Mouse (Mus musculus): ENCODE data around the gene Mymk. TPM values are rescaled to one million over a fixed set of nuclear protein-coding genes. Genes with fewer than 3 reads are reported as not detected.

Gene Mymk
- polyA plus RNA-seq (2015; fragmentation: Nextera tagmentation; extraction: Ambion mirVana) = 63.7 and 71.1 TPM in 2 replicates

DNA sequence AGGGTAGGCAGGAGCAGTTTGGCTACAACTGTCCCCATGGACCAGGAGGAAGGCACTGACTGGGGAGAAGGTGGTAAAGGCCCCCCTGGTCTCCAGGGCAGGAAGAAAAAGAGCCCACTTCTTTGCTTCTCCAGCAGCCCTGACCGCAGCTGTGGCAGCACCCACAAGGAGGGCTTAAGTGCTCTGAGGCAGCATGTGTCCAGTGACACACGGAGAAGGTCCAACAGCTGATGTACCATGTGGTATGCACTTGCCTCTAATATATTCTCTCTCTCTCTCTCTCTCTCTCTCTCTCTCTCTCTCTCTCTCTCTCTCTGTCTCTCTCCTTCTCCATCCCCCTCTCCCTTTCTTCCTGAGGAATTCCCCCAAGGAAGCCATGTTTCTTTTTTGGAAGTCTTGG is at the start of gene Mymk:
TSS of gene Mymk (minus strand) at position 202 of the 400 bp plus-strand sequence.
- Histone ChIP-seq H3K9ac (no peak within 1 kb of the TSS), H3K27ac (replicated peaks) (no peak within 1 kb of the TSS; the same call in 1 of the 2 replicates)
- WGBS = 52% methylated on average over 2 of the region's 2 CpGs

GRCm38 (mm10) chr2:27120241-27120641 is 48.3 kb upstream of the Mymk start:
- H3K9ac ChIP-seq = no peak overlapping the region
- WGBS = 51% methylated on average over 8 of the region's 8 CpGs
- H3K4me1 ChIP-seq = peaks cover 37% of the 10 kb centered on the region
- H3K9me3 ChIP-seq (replicated peaks) = no peaks in the 10 kb centered on the region
- H3K27ac ChIP-seq (replicated peaks) = no peak overlapping the region
- H3K36me3 ChIP-seq = no peaks in the 10 kb centered on the region
- no peaks in the 10 kb centered on the region for H3K27me3 ChIP-seq
- no peak overlapping the region for H3K4me2 ChIP-seq (replicated peaks)
- no peak overlapping the region for H3K4me3 ChIP-seq (replicated peaks)
- no peak for ATAC-seq (ENCODE audit: insufficient number of reproducible peaks, low FRiP score, low TSS enrichment, low read depth)

More for the DNA sequence above, at the start of gene Mymk:
- Histone ChIP-seq H3K27me3 (0 out of 2 replicates have a peak, but pooled peaks cover 3% of the 10 kb centered on the region), H3K36me3 (no peaks in the 10 kb centered on the region), H3K4me3 (replicated peaks) (peak within 1 kb of the TSS; percentile 23), H3K4me2 (replicated peaks) (no peak within 1 kb of the TSS), H3K4me1 (peaks cover 9% of the 10 kb centered on the region; the same call in 1 of the 2 replicates), H3K9me3 (replicated peaks) (no peaks in the 10 kb centered on the region)
- ATAC-seq (ENCODE audit: insufficient number of reproducible peaks, low FRiP score, low TSS enrichment, low read depth) = no peak

DNA sequence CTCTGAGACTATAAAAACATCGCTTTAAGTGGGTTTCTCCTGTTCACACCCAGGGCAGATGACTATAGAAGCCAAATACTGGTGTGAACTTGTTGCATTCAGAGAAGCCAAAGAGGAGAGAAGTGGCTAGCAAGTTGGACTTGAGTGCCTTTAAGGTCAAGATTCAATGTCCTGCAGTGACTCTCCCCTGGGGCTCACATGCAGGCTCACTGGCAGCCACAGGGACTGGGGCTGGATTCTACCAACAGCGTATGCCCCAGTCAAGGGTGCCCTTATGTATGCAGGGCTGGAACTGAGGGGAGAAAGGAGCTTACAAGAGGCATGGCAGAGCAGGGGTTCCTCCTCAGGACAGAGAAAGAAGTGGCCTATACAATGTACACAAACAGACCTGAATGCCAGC is 47.8 kb upstream of the Mymk start:
- no peak overlapping the region for H3K9ac ChIP-seq
- no peaks in the 10 kb centered on the region for H3K27me3 ChIP-seq
- no peak overlapping the region for H3K27ac ChIP-seq (replicated peaks)
- H3K36me3 ChIP-seq = no peaks in the 10 kb centered on the region
- WGBS = 84% methylated on average over 2 of the region's 2 CpGs
- H3K9me3 ChIP-seq (replicated peaks) = no peaks in the 10 kb centered on the region
- H3K4me1 ChIP-seq = peaks cover 37% of the 10 kb centered on the region
- no peak overlapping the region for H3K4me3 ChIP-seq (replicated peaks)
- ATAC-seq (ENCODE audit: insufficient number of reproducible peaks, low FRiP score, low TSS enrichment, low read depth) = no peak
- no peak overlapping the region for H3K4me2 ChIP-seq (replicated peaks)

GRCm38 (mm10) chr2:27118452-27118851 is 46.5 kb upstream of the Mymk start:
- 50% methylated on average over 4 of the region's 4 CpGs for WGBS
- Histone ChIP-seq H3K36me3 (no peaks in the 10 kb centered on the region), H3K4me2 (replicated peaks) (no peak overlapping the region), H3K4me3 (replicated peaks) (no peak overlapping the region), H3K27ac (replicated peaks) (no peak overlapping the region), H3K9me3 (replicated peaks) (no peaks in the 10 kb centered on the region), H3K9ac (no peak overlapping the region), H3K27me3 (no peaks in the 10 kb centered on the region), H3K4me1 (peaks cover 37% of the 10 kb centered on the region)
- no peak for ATAC-seq (ENCODE audit: insufficient number of reproducible peaks, low FRiP score, low TSS enrichment, low read depth)

DNA sequence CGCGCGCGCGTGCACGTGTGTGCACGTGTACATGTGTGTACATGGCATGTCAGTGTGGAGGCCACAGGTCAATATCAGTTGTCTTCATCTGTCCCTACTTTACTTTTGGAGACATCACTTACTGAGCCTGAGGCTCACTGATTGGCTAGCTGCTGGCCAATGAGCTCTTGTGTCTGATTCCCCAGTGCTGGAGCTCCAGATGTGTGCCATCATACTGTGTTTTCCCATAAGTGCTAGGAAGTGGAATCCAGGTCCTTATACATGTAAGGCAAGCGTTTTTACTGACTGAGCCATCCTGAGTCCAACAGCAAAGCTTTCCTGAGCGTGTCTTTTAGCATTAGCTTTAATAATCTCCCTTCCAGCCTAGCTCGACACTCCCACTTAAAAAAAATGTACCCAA is 42.2 kb upstream of the Mymk start:
- no peak for ATAC-seq (ENCODE audit: insufficient number of reproducible peaks, low FRiP score, low TSS enrichment, low read depth)
- H3K4me2 ChIP-seq (replicated peaks) = no peak overlapping the region
- no peak overlapping the region for H3K9ac ChIP-seq
- H3K27ac ChIP-seq (replicated peaks) = no peak overlapping the region
- WGBS = 83% methylated on average over 10 of the region's 10 CpGs
- H3K9me3 ChIP-seq (replicated peaks) = no peaks in the 10 kb centered on the region
- no peak overlapping the region for H3K4me3 ChIP-seq (replicated peaks)
- peaks cover 1% of the 10 kb centered on the region; the same call in 1 of the 2 replicates for H3K4me1 ChIP-seq
- H3K27me3 ChIP-seq = no peaks in the 10 kb centered on the region
- H3K36me3 ChIP-seq = no peaks in the 10 kb centered on the region

DNA sequence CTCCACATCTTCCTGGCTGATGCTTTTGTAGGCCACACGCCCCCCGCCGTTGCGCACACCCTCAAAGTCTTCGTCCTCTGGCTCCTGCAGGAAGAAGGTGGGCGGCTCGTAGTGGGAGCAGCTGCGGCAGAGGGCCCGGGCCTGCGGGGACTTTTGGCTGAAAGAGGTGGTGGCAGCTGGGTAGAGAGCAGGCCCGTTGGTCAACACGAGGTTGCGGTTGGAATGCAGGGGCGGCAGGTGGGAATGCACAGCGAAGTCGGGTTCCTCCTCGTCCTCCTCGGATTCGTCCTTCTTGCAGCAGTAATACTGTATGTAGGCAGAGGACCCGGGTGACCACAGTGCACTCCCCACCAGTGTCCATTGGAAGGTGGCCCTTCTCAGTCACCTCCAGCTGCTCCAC is 40.6 kb upstream of the Mymk start:
- Histone ChIP-seq H3K4me1 (no peaks in the 10 kb centered on the region), H3K9me3 (replicated peaks) (no peaks in the 10 kb centered on the region), H3K4me2 (replicated peaks) (no peak overlapping the region), H3K36me3 (no peaks in the 10 kb centered on the region), H3K27me3 (peaks cover 4% of the 10 kb centered on the region; the same call in 1 of the 2 replicates), H3K4me3 (replicated peaks) (no peak overlapping the region), H3K9ac (no peak overlapping the region), H3K27ac (replicated peaks) (no peak overlapping the region)
- peak; percentile 37; the same call in 1 of the 2 replicates for ATAC-seq (ENCODE audit: insufficient number of reproducible peaks, low FRiP score, low TSS enrichment, low read depth)
- WGBS = 82% methylated on average over 20 of the region's 20 CpGs

DNA sequence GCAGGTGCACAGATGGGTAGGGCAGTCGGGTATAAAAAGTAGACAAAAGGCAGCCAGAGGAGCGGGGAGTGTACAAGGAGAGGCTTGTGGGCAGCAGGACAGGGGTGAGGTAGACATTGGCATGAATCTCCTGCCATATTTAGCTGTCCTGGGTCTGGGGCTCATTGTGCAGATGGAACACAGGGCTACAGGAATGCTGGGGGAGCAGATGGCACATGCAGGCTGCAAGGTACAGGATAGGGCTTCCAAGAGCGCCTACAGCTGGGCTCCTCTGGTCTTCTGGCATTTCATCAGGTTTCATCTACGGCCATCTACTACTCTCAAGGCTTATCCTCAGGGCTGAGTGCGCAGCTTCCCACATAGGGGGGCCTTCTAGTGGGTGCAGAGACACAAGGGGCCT is 37.1 kb upstream of the Mymk start:
- Histone ChIP-seq H3K4me1 (peaks cover 13% of the 10 kb centered on the region; the same call in 1 of the 2 replicates), H3K9ac (no peak overlapping the region), H3K27ac (replicated peaks) (no peak overlapping the region), H3K36me3 (no peaks in the 10 kb centered on the region), H3K9me3 (replicated peaks) (no peaks in the 10 kb centered on the region), H3K27me3 (peaks cover 4% of the 10 kb centered on the region; the same call in 1 of the 2 replicates), H3K4me3 (replicated peaks) (no peak overlapping the region), H3K4me2 (replicated peaks) (no peak overlapping the region)
- WGBS = 78% methylated on average over 5 of the region's 5 CpGs
- ATAC-seq (ENCODE audit: insufficient number of reproducible peaks, low FRiP score, low TSS enrichment, low read depth) = no peak

GRCm38 (mm10) chr2:27108144-27108543 is 36.2 kb upstream of the Mymk start:
- Histone ChIP-seq H3K36me3 (no peaks in the 10 kb centered on the region), H3K4me1 (peaks cover 13% of the 10 kb centered on the region; the same call in 1 of the 2 replicates), H3K27me3 (peaks cover 4% of the 10 kb centered on the region; the same call in 1 of the 2 replicates), H3K9me3 (replicated peaks) (no peaks in the 10 kb centered on the region), H3K27ac (replicated peaks) (no peak overlapping the region), H3K9ac (no peak overlapping the region), H3K4me3 (replicated peaks) (no peak overlapping the region), H3K4me2 (replicated peaks) (no peak overlapping the region)
- ATAC-seq (ENCODE audit: insufficient number of reproducible peaks, low FRiP score, low TSS enrichment, low read depth) = no peak
- WGBS = 75% methylated on average over 2 of the region's 2 CpGs

DNA sequence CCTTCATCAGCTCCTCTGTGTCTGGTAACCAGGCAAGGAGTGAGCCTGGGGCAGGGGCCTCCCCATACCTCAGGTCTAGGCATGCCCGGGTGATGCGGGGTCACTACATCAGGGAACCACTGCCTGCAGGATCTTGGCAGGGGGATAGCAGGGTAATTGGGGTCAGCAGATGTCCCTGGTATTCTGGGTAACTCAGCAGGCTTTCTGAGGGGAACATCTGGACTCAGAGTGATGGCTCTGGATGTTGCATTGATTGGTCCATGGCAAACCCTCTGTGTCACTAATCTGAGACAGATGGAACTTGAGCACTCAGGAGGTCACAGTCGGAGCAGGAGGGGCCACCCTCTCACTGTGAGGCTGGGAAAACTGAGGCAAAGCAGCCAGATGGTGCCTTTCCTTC is 34.8 kb upstream of the Mymk start:
- ATAC-seq (ENCODE audit: insufficient number of reproducible peaks, low FRiP score, low TSS enrichment, low read depth) = no peak
- H3K36me3 ChIP-seq = no peaks in the 10 kb centered on the region
- WGBS = 31% methylated on average over 3 of the region's 3 CpGs

DNA sequence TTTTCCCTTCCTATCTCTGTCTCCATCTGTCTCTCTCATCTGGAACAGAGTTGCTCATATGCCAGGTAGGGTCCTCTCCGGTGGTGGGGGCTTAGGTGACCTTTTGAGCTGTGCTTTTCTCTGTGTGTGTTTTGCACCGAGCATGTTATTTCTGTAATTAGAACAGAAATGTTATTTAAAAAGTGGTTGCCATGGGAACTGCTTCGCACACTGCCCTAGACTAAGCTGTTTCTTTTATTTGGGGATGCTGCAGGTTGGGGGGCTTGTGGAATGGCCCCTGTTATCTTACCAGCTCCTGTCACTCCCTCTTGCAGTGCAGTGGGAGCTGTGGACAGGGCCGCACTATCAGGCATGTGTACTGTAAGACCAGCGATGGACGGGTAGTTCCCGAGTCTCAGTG is 31.6 kb upstream of the Mymk start:
- WGBS = 61% methylated on average over 7 of the region's 7 CpGs
- ATAC-seq (ENCODE audit: insufficient number of reproducible peaks, low FRiP score, low TSS enrichment, low read depth) = no peak
- Histone ChIP-seq H3K4me2 (replicated peaks) (no peak overlapping the region), H3K9ac (no peak overlapping the region), H3K27me3 (peaks cover 4% of the 10 kb centered on the region; the same call in 1 of the 2 replicates), H3K27ac (replicated peaks) (no peak overlapping the region), H3K9me3 (replicated peaks) (no peaks in the 10 kb centered on the region), H3K36me3 (no peaks in the 10 kb centered on the region), H3K4me3 (replicated peaks) (no peak overlapping the region), H3K4me1 (peaks cover 13% of the 10 kb centered on the region; the same call in 1 of the 2 replicates)

More for the DNA sequence above, 34.8 kb upstream of the Mymk start:
- H3K4me2 ChIP-seq (replicated peaks) = no peak overlapping the region
- H3K27ac ChIP-seq (replicated peaks) = no peak overlapping the region
- H3K4me1 ChIP-seq = peaks cover 13% of the 10 kb centered on the region; the same call in 1 of the 2 replicates
- H3K4me3 ChIP-seq (replicated peaks) = no peak overlapping the region
- H3K9ac ChIP-seq = no peak overlapping the region
- peaks cover 4% of the 10 kb centered on the region; the same call in 1 of the 2 replicates for H3K27me3 ChIP-seq
- H3K9me3 ChIP-seq (replicated peaks) = no peaks in the 10 kb centered on the region

DNA sequence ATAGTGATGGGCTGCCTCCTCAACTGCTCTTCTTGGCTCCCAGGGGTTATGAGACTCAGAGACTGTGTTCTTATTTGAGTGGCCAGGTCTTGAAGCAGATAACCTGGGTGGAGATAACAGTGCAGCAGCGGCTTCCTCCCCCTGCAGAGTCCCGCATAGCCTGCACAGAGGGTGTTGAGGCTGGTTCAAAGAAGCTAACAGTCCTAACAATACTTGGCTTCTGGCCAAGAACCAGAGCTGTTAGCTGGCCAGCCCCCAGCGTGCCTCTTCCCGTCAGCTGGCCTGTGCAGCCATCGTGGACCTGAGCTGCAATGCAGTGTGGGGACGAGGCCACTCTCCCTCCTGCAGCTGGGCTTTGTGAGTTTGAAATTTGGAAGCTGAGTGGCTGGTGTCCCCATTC is 25.8 kb upstream of the Mymk start:
- ATAC-seq (ENCODE audit: insufficient number of reproducible peaks, low FRiP score, low TSS enrichment, low read depth) = 0 out of 2 replicates have a peak, but pooled peaks have one; percentile 44
- peaks cover 25% of the 10 kb centered on the region for H3K4me1 ChIP-seq
- H3K4me2 ChIP-seq (replicated peaks) = no peak overlapping the region
- 22% methylated on average over 6 of the region's 6 CpGs for WGBS
- H3K4me3 ChIP-seq (replicated peaks) = no peak overlapping the region
- no peaks in the 10 kb centered on the region for H3K9me3 ChIP-seq (replicated peaks)
- H3K36me3 ChIP-seq = no peaks in the 10 kb centered on the region
- no peak overlapping the region for H3K9ac ChIP-seq
- no peaks in the 10 kb centered on the region for H3K27me3 ChIP-seq
- H3K27ac ChIP-seq (replicated peaks) = 0 out of 2 replicates have a peak overlapping the region, but pooled peaks have one; percentile 44

- Histone ChIP-seq H3K27me3 (no peaks in the 10 kb centered on the region), H3K4me3 (replicated peaks) (no peak overlapping the region), H3K36me3 (no peaks in the 10 kb centered on the region), H3K9ac (no peak overlapping the region), H3K9me3 (replicated peaks) (no peaks in the 10 kb centered on the region), H3K4me2 (replicated peaks) (no peak overlapping the region), H3K4me1 (peaks cover 25% of the 10 kb centered on the region), H3K27ac (replicated peaks) (0 out of 2 replicates have a peak overlapping the region, but pooled peaks have one; percentile 60)
- 54% methylated on average over 6 of the region's 6 CpGs for WGBS
- ATAC-seq (ENCODE audit: insufficient number of reproducible peaks, low FRiP score, low TSS enrichment, low read depth) = no peak
These were observed 25.3 kb upstream of the Mymk start for GRCm38 (mm10) chr2:27097241-27097656.
